10 mouse cellular contexts compared by ENCODE assay signal in genomic region chr9:42507709-42508108, GRCm38 (mm10). TPM values are rescaled to one million over a fixed set of nuclear protein-coding genes. Genes with fewer than 3 reads are reported as not detected.
DNase-seq lines count a peak whose midpoint lies in the region; ATAC-seq and TF ChIP-seq lines count a peak whose summit lies in the region.
"Had no signal": no experiment of that assay in that cellular context is flagged by ENCODE, and none has a peak within 500 bp of the region (broad histone marks: within the 10 kb centered on the region; RNA-seq: fewer than 3 reads in every experiment).

Gene Tbcel, minus strand, starts transcription at chr9:42507809.

- H3K9me3 ChIP-seq in liver, embryonic 14.5 days (ENCODE audit: control insufficient read depth, low read length) = no peaks in the 10 kb centered on the region
- no peaks in the 10 kb centered on the region for H3K9me3 ChIP-seq in midbrain, postnatal 0 days (ENCODE audit: low read length)
- H3K9me3 ChIP-seq: neural tube, embryonic 13.5 days had no signal

- H3K4me2 ChIP-seq in liver, embryonic 14.5 days (ENCODE audit: low read depth) = no peak within 1 kb of the TSS
- H3K4me2 ChIP-seq in midbrain, postnatal 0 days (ENCODE audit: low read depth, low read length, poor library complexity, severe bottlenecking) = no peak within 1 kb of the TSS
- H3K4me2 ChIP-seq: neural tube, embryonic 13.5 days had no signal

- no peak within 1 kb of the TSS for H3K27ac ChIP-seq in liver, embryonic 14.5 days
- H3K27ac ChIP-seq in midbrain, postnatal 0 days (ENCODE audit: low read depth, low read length) = no peak within 1 kb of the TSS
- H3K27ac ChIP-seq: neural tube, embryonic 13.5 days had no signal

- no peak for ATAC-seq in liver, embryonic 14.5 days (ENCODE audit: insufficient read depth)
- no peak for ATAC-seq in midbrain, postnatal 0 days (ENCODE audit: low FRiP score)

- TF ChIP-seq EP300 in liver, embryonic 14.5 days (IDR thresholded peaks at IDR 0.05; ENCODE audit: low read depth) = no peak

- no peak for DNase-seq in layer of hippocampus, adult 8-10 months (ENCODE audit: low spot score in 2 of 2)
- DNase-seq in layer of hippocampus, adult 9-11 months = no peak
- no peak for DNase-seq in adrenal gland, postnatal 25 days
- DNase-seq in gastrocnemius, postnatal 14 days = no peak
- DNase-seq in liver, embryonic 14.5 days (ENCODE audit: low read depth in 3 of 3, low spot score in 3 of 3) = no peak
- no peak for DNase-seq in ovary, adult 18-20 months (ENCODE audit: low spot score)
- DNase-seq in right cerebral cortex, postnatal 14 days = no peak
- no peak for DNase-seq in midbrain, postnatal 0 days (ENCODE audit: low spot score)
- DNase-seq: lung, postnatal 14 days had no signal

- TF ChIP-seq CTCF in liver, embryonic 14.5 days (IDR thresholded peaks at IDR 0.05; ENCODE audit: low read depth) = no peak
- TF ChIP-seq CTCF in midbrain, postnatal 0 days (IDR thresholded peaks at IDR 0.05) = no peak

- 66% methylated on average over 6 of the region's 6 CpGs for WGBS in liver, embryonic 14.5 days (ENCODE audit: insufficient replicate concordance)
- 75% methylated on average over 6 of the region's 6 CpGs for WGBS in midbrain, postnatal 0 days

- H3K4me3 ChIP-seq in liver, embryonic 14.5 days (ENCODE audit: insufficient read depth in 1 of 2, low read depth in 2 of 2, low read length in 2 of 2) = no peak within 1 kb of the TSS
- no peak within 1 kb of the TSS for H3K4me3 ChIP-seq in midbrain, postnatal 0 days (ENCODE audit: low read depth, low read length)
- H3K4me3 ChIP-seq: neural tube, embryonic 13.5 days had no signal

- H3K4me1 ChIP-seq in liver, embryonic 14.5 days (replicated peaks; ENCODE audit: control insufficient read depth in 2 of 2, insufficient read depth in 2 of 2, low read length in 1 of 2) = 0 out of 4 replicates have a peak, but pooled peaks cover 0 to 2% of the 10 kb centered on the region in 2 experiments
- no peaks in the 10 kb centered on the region; the same call in 1 of the 2 replicates for H3K4me1 ChIP-seq in midbrain, postnatal 0 days (ENCODE audit: insufficient read depth, low read length)

- no peaks in the 10 kb centered on the region for H3K36me3 ChIP-seq in liver, embryonic 14.5 days (replicated peaks; ENCODE audit: control insufficient read depth, insufficient read depth, low read depth)
- H3K36me3 ChIP-seq in midbrain, postnatal 0 days (ENCODE audit: insufficient read depth, low read length) = no peaks in the 10 kb centered on the region
- H3K36me3 ChIP-seq: neural tube, embryonic 13.5 days had no signal

- intact Hi-C loops in gastrocnemius, postnatal 14 days (cut with DNase I; ENCODE audit: low total_unique reads) = no loop called here

- H3K27me3 ChIP-seq in liver, embryonic 14.5 days (ENCODE audit: control insufficient read depth, insufficient read depth, low read length) = no peaks in the 10 kb centered on the region
- H3K27me3 ChIP-seq in midbrain, postnatal 0 days (ENCODE audit: insufficient read depth, low read length) = 0 out of 2 replicates have a peak, but pooled peaks cover 6% of the 10 kb centered on the region
- H3K27me3 ChIP-seq: neural tube, embryonic 13.5 days had no signal

- H3K9ac ChIP-seq in liver, embryonic 14.5 days (replicated peaks) = no peak within 1 kb of the TSS
- no peak within 1 kb of the TSS for H3K9ac ChIP-seq in midbrain, postnatal 0 days (replicated peaks; ENCODE audit: low read length, poor library complexity, severe bottlenecking)
- H3K9ac ChIP-seq: neural tube, embryonic 13.5 days had no signal

RNA-seq across cellular contexts. Expression of gene Tbcel, which starts in this region (rescaled TPM):
- 10 to 100 TPM; 49.7 to 60.5 (median 54.2) TPM for total RNA-seq in layer of hippocampus, adult 8-10 months (2022)
- total RNA-seq in adrenal gland, postnatal 25 days (2021) = 58.0 and 90.5 TPM in 2 replicates
- 10 to 100 TPM; 19.5 to 25.0 TPM for total RNA-seq in gastrocnemius, postnatal 14 days (2021)
- polyA plus RNA-seq in liver, embryonic 14.5 days (2012; rRNA removed) = 16.7 and 19.7 TPM in 2 replicates
- 11.3 and 12.1 TPM in 2 replicates for polyA plus RNA-seq in liver, embryonic 14.5 days (2014; fragmentation: Nextera tagmentation; extraction: Ambion mirVana)
- 17.2 and 19.4 TPM in 2 replicates for total RNA-seq in midbrain, postnatal 0 days (2014; rRNA removed)
- 2.8 and 3.0 TPM in 2 replicates for polyA plus RNA-seq in midbrain, postnatal 0 days (2015; fragmentation: Nextera tagmentation; extraction: Ambion mirVana)
